Mouse (Mus musculus) MEL (cell line): Measurements from ENCODE around the gene Nav1.

ENCODE experiments used
- CHD1 ChIP-seq: IDR thresholded peaks from 2 replicates; pipeline ENCODE4 v1.6.1; 2012; ENCODE audit warnings: low read depth, mild to moderate bottlenecking, inconsistent platforms, low read length, improper control_type of control experiment
- CHD2 ChIP-seq: IDR thresholded peaks from 2 replicates; pipeline ENCODE4 v1.6.1; 2011; ENCODE audit warnings: low read length, improper control_type of control experiment
- EP300 ChIP-seq, 2 experiments: IDR thresholded peaks; 2 replicates each; pipeline ENCODE4 v1.6.1; 2011; ENCODE audit warnings: improper control_type of control experiment in 2 of 2, low read length in 2 of 2, low read depth in 1 of 2, mild to moderate bottlenecking in 1 of 2
- GATA1 ChIP-seq: IDR thresholded peaks from 2 replicates; pipeline ENCODE4 v1.6.1; 2011; ENCODE audit warnings: low read depth, low read length, improper control_type of control experiment
- HCFC1 ChIP-seq: IDR thresholded peaks from 2 replicates; pipeline ENCODE4 v1.6.1; 2012; ENCODE audit warnings: low read depth, mild to moderate bottlenecking, inconsistent platforms, low read length, improper control_type of control experiment, moderate library complexity
- MAX ChIP-seq: IDR thresholded peaks from 2 replicates; pipeline ENCODE4 v1.6.1; 2011; ENCODE audit warnings: low read length, improper control_type of control experiment
- POLR2AphosphoS5 ChIP-seq: IDR thresholded peaks from 2 replicates; pipeline ENCODE4 v1.6.1; 2012; ENCODE audit warnings: low read depth, borderline replicate concordance, mild to moderate bottlenecking, inconsistent platforms, low read length, moderate library complexity, mixed read lengths
- USF1 ChIP-seq: IDR thresholded peaks from 2 replicates; pipeline ENCODE4 v1.6.1; 2014; ENCODE audit warnings: low read depth, mild to moderate bottlenecking, inconsistent platforms, low read length, improper control_type of control experiment, moderate library complexity
- ZMIZ1 ChIP-seq: IDR thresholded peaks from 2 replicates; pipeline ENCODE4 v1.6.1; 2012; ENCODE audit warnings: low read depth, mild to moderate bottlenecking, inconsistent platforms, low read length, improper control_type of control experiment, moderate library complexity

- TF ChIP-seq USF1, result no peak
- no peak for TF ChIP-seq GATA1
- no peak for TF ChIP-seq MAX
- TF ChIP-seq HCFC1, result no peak
- no peak for TF ChIP-seq CHD2
- TF ChIP-seq ZMIZ1, result no peak
- no peak for TF ChIP-seq CHD1
- TF ChIP-seq POLR2AphosphoS5, result no peak
- TF ChIP-seq EP300 (IDR thresholded peaks at IDR 0.05; ENCODE audit: low read depth in 1 of 2, low read length in 2 of 2), result no peak
Measured at GRCm38 (mm10) chr1:135637574-135638008, 30.5 kb upstream of the Nav1 start.
